Mouse (Mus musculus) CH12.LX (cell line): Measurements from ENCODE around the gene Cfap126. TPM values are rescaled to one million over a fixed set of nuclear protein-coding genes. Genes with fewer than 3 reads are reported as not detected.

ENCODE experiments used
- DNase-seq: peaks from one replicate; pipeline ENCODE4 v3.0.0-alpha.2; 2013; ENCODE audit errors: extremely low read depth
- H3K27ac ChIP-seq: 2 replicates; pipeline ENCODE4 v1.5.1; 2012; ENCODE audit warnings: low read depth, mild to moderate bottlenecking, control low read depth, moderate library complexity; ENCODE audit not compliant: insufficient read depth
- H3K27me3 ChIP-seq: replicated peaks from 2 replicates; pipeline ENCODE3; 2012; ENCODE audit warnings: inconsistent platforms
- H3K36me3 ChIP-seq, 2 experiments: replicated peaks in 1 of 2; 2 replicates each; pipeline versions ENCODE3 to v1.6.1; 2012; ENCODE audit warnings: inconsistent platforms in 1 of 2, low read length in 1 of 2, mild to moderate bottlenecking in 1 of 2, mixed read lengths in 1 of 2, moderate library complexity in 1 of 2; ENCODE audit not compliant: control insufficient read depth in 1 of 2, insufficient read depth in 1 of 2
- H3K4me1 ChIP-seq, 2 experiments: 2 replicates each; pipeline ENCODE4 v1.6.1; 2012; ENCODE audit warnings: inconsistent platforms in 1 of 2, moderate library complexity in 1 of 2; ENCODE audit not compliant: insufficient read depth in 2 of 2, control insufficient read depth in 1 of 2
- H3K4me2 ChIP-seq: 2 replicates; pipeline ENCODE4 v1.6.1; 2012; ENCODE audit warnings: low read depth, mild to moderate bottlenecking, control low read depth; ENCODE audit not compliant: poor library complexity, insufficient read depth, severe bottlenecking
- H3K4me3 ChIP-seq, 3 experiments: fragments of 150-350 bp in 1 of 3; sonication (generic) in 1 of 3; replicated peaks in 1 of 3; 2 replicates each; pipeline versions ENCODE3 to v1.5.1; 2011 to 2012; ENCODE audit warnings: low read depth in 2 of 3, low read length in 2 of 3, mild to moderate bottlenecking in 2 of 3, moderate library complexity in 2 of 3, control low read depth in 1 of 3, improper control_type of control experiment in 1 of 3, inconsistent platforms in 1 of 3, mixed read lengths in 1 of 3; ENCODE audit not compliant: poor library complexity in 1 of 3
- H3K79me2 ChIP-seq: replicated peaks from 2 replicates; pipeline ENCODE4 v1.6.1; 2012; ENCODE audit warnings: mild to moderate bottlenecking, moderate library complexity; ENCODE audit not compliant: control insufficient read depth, poor library complexity, insufficient read depth, severe bottlenecking; ENCODE audit errors: extremely low read depth
- H3K9ac ChIP-seq: 2 replicates; pipeline ENCODE4 v1.6.1; 2012; ENCODE audit warnings: low read depth, mild to moderate bottlenecking, control low read depth, moderate library complexity; ENCODE audit not compliant: insufficient read depth
- H3K9me3 ChIP-seq: replicated peaks from 2 replicates; pipeline ENCODE3; 2012; ENCODE audit warnings: low read length, inconsistent platforms, mixed read lengths
- CHD1 ChIP-seq: IDR thresholded peaks from 2 replicates; pipeline ENCODE4 v1.6.1; 2012; ENCODE audit warnings: low read depth, low read length, improper control_type of control experiment, inconsistent platforms
- E2F4 ChIP-seq: IDR thresholded peaks from 2 replicates; pipeline ENCODE4 v1.6.1; 2011; ENCODE audit warnings: low read depth, low read length, improper control_type of control experiment; ENCODE audit not compliant: insufficient replicate concordance
- ETS1 ChIP-seq: conservative IDR thresholded peaks from 2 replicates; pipeline ENCODE4 v1.6.1; 2012; ENCODE audit warnings: low read depth, mild to moderate bottlenecking, inconsistent platforms, low read length, improper control_type of control experiment, moderate library complexity
- KAT2A ChIP-seq: IDR thresholded peaks from 2 replicates; pipeline ENCODE4 v1.6.1; 2012; ENCODE audit warnings: low read length, improper control_type of control experiment, inconsistent platforms; ENCODE audit not compliant: insufficient replicate concordance
- MAFK ChIP-seq: IDR thresholded peaks from 2 replicates; pipeline ENCODE4 v1.6.1; 2011; ENCODE audit warnings: low read length, improper control_type of control experiment; ENCODE audit not compliant: insufficient replicate concordance
- MEF2A ChIP-seq: IDR thresholded peaks from 2 replicates; pipeline ENCODE4 v1.6.1; 2014; ENCODE audit warnings: low read depth, mild to moderate bottlenecking, inconsistent platforms, low read length, improper control_type of control experiment, borderline replicate concordance
- MXI1 ChIP-seq: IDR thresholded peaks from 2 replicates; pipeline ENCODE4 v1.6.1; 2011; ENCODE audit warnings: mild to moderate bottlenecking, low read depth, low read length, improper control_type of control experiment
- MYC ChIP-seq: IDR thresholded peaks from 2 replicates; pipeline ENCODE4 v1.6.1; 2011; ENCODE audit warnings: low read depth, mild to moderate bottlenecking, improper control_type of control experiment, low read length
- PAX5 ChIP-seq: IDR thresholded peaks from 2 replicates; pipeline ENCODE4 v1.6.1; 2012; ENCODE audit warnings: low read length, inconsistent platforms, mixed read lengths
- SIN3A ChIP-seq: IDR thresholded peaks from 2 replicates; pipeline ENCODE4 v1.6.1; 2012; ENCODE audit warnings: low read length, improper control_type of control experiment, inconsistent platforms
- SMC3 ChIP-seq: IDR thresholded peaks from 2 replicates; pipeline ENCODE4 v1.6.1; 2011; ENCODE audit warnings: low read depth, low read length, improper control_type of control experiment
- USF2 ChIP-seq: conservative IDR thresholded peaks from 2 replicates; pipeline ENCODE4 v1.6.1; 2011; ENCODE audit warnings: low read depth, low read length, improper control_type of control experiment
- ZC3H11A ChIP-seq: IDR thresholded peaks from 2 replicates; pipeline ENCODE4 v1.6.1; 2012; ENCODE audit warnings: low read depth, mild to moderate bottlenecking, inconsistent platforms, low read length, improper control_type of control experiment
- ZKSCAN1 ChIP-seq: IDR thresholded peaks from 2 replicates; pipeline ENCODE4 v1.6.1; 2012; ENCODE audit warnings: low read depth, inconsistent platforms, low read length, improper control_type of control experiment, borderline replicate concordance
- ZNF384 ChIP-seq: IDR thresholded peaks from 2 replicates; pipeline ENCODE4 v1.6.1; 2012; ENCODE audit warnings: low read depth, low read length, improper control_type of control experiment, inconsistent platforms
- dilution Hi-C: fragments of 300-500 bp; cut with MboI; formaldehyde crosslinking; loops from 2 replicates; pipeline ENCODE4 v1.14.3; 2020; ENCODE audit warnings: low sequenced_read_pairs; ENCODE audit not compliant: extremely low pct_unique_long_range_greater_than_20kb, extremely low pct_ligation_motif_present
- in situ Hi-C: fragments of 300-500 bp; cut with MboI; formaldehyde crosslinking; loops from 3 replicates; pipeline ENCODE4 v1.14.3; 2019; ENCODE audit warnings: low sequenced_read_pairs, low pct_ligation_motif_present, low pct_unique_long_range_greater_than_20kb, mixed read lengths
- polyA plus RNA-seq: library from polyadenylated mRNA; unstranded; fragments of >175 nt; gene quantifications from 2 replicates; pipeline ENCODE4 v1.2.1, GENCODE M21; 2012; ENCODE audit warnings: low read depth; ENCODE audit not compliant: insufficient read length
- total RNA-seq, 2 experiments: library from RNA; depleted of rRNA; stranded (reverse); fragments of 300-350 nt in 1 of 2; fragments of >200 nt in 1 of 2; gene quantifications; 2 replicates each; pipeline ENCODE4 v1.2.3; 2012 to 2014

Cfap126 gene
- total and polyA plus RNA-seq, 3 experiments, result 0.79 to 3.4 (median 2.0) TPM

GRCm38 (mm10) chr1:171096110-171096964, 17.4 kb upstream of the Cfap126 start:
- no peak overlapping the region for H3K9ac ChIP-seq
- no peaks in the 10 kb centered on the region for H3K79me2 ChIP-seq
- H3K9me3 ChIP-seq, result peaks cover 5% of the 10 kb centered on the region
- in situ Hi-C loops (no loop called here), dilution Hi-C loops (no loop called here)
- DNase-seq, result no peak
- no peaks in the 10 kb centered on the region for H3K27me3 ChIP-seq
- H3K4me3 ChIP-seq, result no peak overlapping the region
- H3K36me3 ChIP-seq, result no peaks in the 10 kb centered on the region
- peaks cover 3 to 9% of the 10 kb centered on the region in 2 experiments; a peak in 3 of 4 replicates for H3K4me1 ChIP-seq
- H3K27ac ChIP-seq, result no peak overlapping the region
- TF ChIP-seq MXI1 (no peak), ZKSCAN1 (no peak)
- no peak overlapping the region for H3K4me2 ChIP-seq

GRCm38 (mm10) chr1:171097136-171097535, 16.6 kb upstream of the Cfap126 start:
- Histone ChIP-seq H3K4me2 (no peak overlapping the region), H3K79me2 (no peaks in the 10 kb centered on the region), H3K27ac (no peak overlapping the region), H3K9ac (no peak overlapping the region), H3K4me3 (no peak overlapping the region), H3K9me3 (peaks cover 5% of the 10 kb centered on the region), H3K27me3 (no peaks in the 10 kb centered on the region), H3K4me1 (peaks cover 3 to 9% of the 10 kb centered on the region in 2 experiments; a peak in 3 of 4 replicates), H3K36me3 (no peaks in the 10 kb centered on the region)
- no peak for DNase-seq
- dilution Hi-C loops, result no loop called here
- TF ChIP-seq SIN3A (no peak), E2F4 (no peak), CHD1 (no peak), ZC3H11A (no peak), KAT2A (no peak), USF2 (no peak), ETS1 (no peak), ZNF384 (no peak), PAX5 (no peak), SMC3 (no peak), MYC (no peak), MAFK (no peak), MEF2A (no peak), MXI1 (no peak)
- in situ Hi-C loops, result no loop called here
